Mouse (Mus musculus) erythroblast, embryonic 14.5 days (primary cell): ENCODE measurements at regions not wholly inside any gene's neighbourhood (a gene's known extent, or its start where the extent isn't known, plus 50 kb on each side); places are given as distances from the start of the nearest gene placed in this dataset.

ENCODE experiments used
- GATA1 ChIP-seq: IDR thresholded peaks from 2 replicates; pipeline ENCODE4 v1.6.1; 2012; ENCODE audit warnings: low read length, inconsistent platforms, mixed read lengths
- TAL1 ChIP-seq: IDR thresholded peaks from 3 replicates; pipeline ENCODE4 v1.6.1; 2012; ENCODE audit warnings: low read length, inconsistent platforms, mixed read lengths

DNA sequence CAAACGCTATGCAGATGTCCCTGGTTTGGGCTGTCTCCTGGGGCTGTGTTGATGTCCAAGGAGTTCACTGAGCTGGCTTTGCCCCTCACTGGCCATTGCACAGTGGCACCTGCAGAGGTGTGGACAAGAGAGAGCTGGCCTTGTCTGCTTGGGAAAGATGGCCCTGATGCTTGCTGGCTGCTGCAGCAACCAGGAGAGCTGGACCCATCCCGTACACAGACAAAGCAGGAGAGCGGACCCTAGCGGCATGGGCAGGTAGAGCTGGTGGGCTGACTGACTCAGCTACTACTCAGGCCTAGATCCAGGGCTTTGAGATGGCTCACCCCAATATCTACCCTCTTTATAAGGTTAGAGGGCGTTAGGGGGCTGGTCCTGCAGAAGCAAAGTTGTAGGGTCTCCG, 161.7 kb downstream of the CK137956 start:
- no peak for TF ChIP-seq GATA1
- TF ChIP-seq TAL1: no peak
